Mouse (Mus musculus): ENCODE data around the gene 2510039O18Rik. TPM values are rescaled to one million over a fixed set of nuclear protein-coding genes. Genes with fewer than 3 reads are reported as not detected.

The 2510039O18Rik gene
- polyA plus RNA-seq, 1 experiment from 2014 or later, result 23.5 TPM

GRCm38 (mm10) chr4:147918459-147919121, 22.1 kb upstream of the 2510039O18Rik start:
- no peak for ATAC-seq (ENCODE audit: insufficient number of reproducible peaks, insufficient read depth, low FRiP score, low TSS enrichment, low read depth)
- H3K27ac ChIP-seq, result no peak overlapping the region
- WGBS, result 58% methylated on average over 7 of the region's 7 CpGs
- no peak overlapping the region for H3K9ac ChIP-seq (replicated peaks)
- no peak overlapping the region for H3K4me2 ChIP-seq
- no peak overlapping the region for H3K4me3 ChIP-seq (replicated peaks)
- peaks cover 87% of the 10 kb centered on the region for H3K36me3 ChIP-seq
- no peaks in the 10 kb centered on the region for H3K27me3 ChIP-seq
- H3K9me3 ChIP-seq, result no peaks in the 10 kb centered on the region
- no peaks in the 10 kb centered on the region for H3K4me1 ChIP-seq (replicated peaks)

DNA sequence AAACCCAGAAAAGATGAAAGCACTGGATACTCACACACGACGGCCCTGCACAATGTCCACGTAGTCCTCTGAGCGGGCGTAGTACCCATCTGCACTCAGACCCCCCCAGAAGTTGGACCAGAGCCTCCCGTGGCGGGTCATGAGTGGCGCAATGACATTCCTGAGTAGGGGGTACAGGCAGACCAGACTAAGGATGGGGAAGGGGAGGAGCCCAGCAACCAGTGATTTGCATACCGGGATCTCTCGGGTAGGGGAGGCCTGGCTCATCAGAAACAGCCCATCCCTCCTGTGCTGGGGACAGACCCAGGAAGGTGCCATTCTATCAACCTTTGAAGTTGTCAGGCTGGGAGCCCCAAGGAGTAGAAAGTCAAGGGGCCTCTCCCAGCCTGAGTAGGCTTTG, 19.7 kb upstream of the 2510039O18Rik start:
- Histone ChIP-seq H3K27me3 (no peaks in the 10 kb centered on the region), H3K36me3 (peaks cover 90% of the 10 kb centered on the region), H3K4me3 (replicated peaks) (no peak overlapping the region), H3K9ac (replicated peaks) (no peak overlapping the region), H3K9me3 (no peaks in the 10 kb centered on the region), H3K4me1 (replicated peaks) (no peaks in the 10 kb centered on the region), H3K4me2 (no peak overlapping the region), H3K27ac (no peak overlapping the region)
- peak; percentile 11; the same call in 1 of the 2 replicates for ATAC-seq (ENCODE audit: insufficient number of reproducible peaks, insufficient read depth, low FRiP score, low TSS enrichment, low read depth)
- 25% methylated on average over 10 of the region's 10 CpGs for WGBS

- no peak overlapping the region for H3K4me3 ChIP-seq (replicated peaks)
- H3K9me3 ChIP-seq, result no peaks in the 10 kb centered on the region
- H3K4me1 ChIP-seq (replicated peaks), result no peaks in the 10 kb centered on the region
- peaks cover 89% of the 10 kb centered on the region for H3K36me3 ChIP-seq
- no peak for ATAC-seq (ENCODE audit: insufficient number of reproducible peaks, insufficient read depth, low FRiP score, low TSS enrichment, low read depth)
- no peak overlapping the region for H3K9ac ChIP-seq (replicated peaks)
- no peak overlapping the region for H3K27ac ChIP-seq
- 74% methylated on average over 11 of the region's 11 CpGs for WGBS
- no peak overlapping the region for H3K4me2 ChIP-seq
- no peaks in the 10 kb centered on the region for H3K27me3 ChIP-seq
These were observed 18.4 kb upstream of the 2510039O18Rik start for GRCm38 (mm10) chr4:147922341-147922740.

- WGBS, result 42% methylated on average over 8 of the region's 8 CpGs
- no peaks in the 10 kb centered on the region for H3K9me3 ChIP-seq
- no peaks in the 10 kb centered on the region for H3K4me1 ChIP-seq (replicated peaks)
- H3K4me3 ChIP-seq (replicated peaks), result no peak overlapping the region
- no peak overlapping the region for H3K27ac ChIP-seq
- no peaks in the 10 kb centered on the region for H3K27me3 ChIP-seq
- peaks cover 80% of the 10 kb centered on the region for H3K36me3 ChIP-seq
- ATAC-seq (ENCODE audit: insufficient number of reproducible peaks, insufficient read depth, low FRiP score, low TSS enrichment, low read depth), result no peak
- H3K9ac ChIP-seq (replicated peaks), result no peak overlapping the region
- H3K4me2 ChIP-seq, result no peak overlapping the region
These were observed 13.0 kb upstream of the 2510039O18Rik start for GRCm38 (mm10) chr4:147927705-147928104.

- 11% methylated on average over 9 of the region's 9 CpGs for WGBS
- Histone ChIP-seq H3K27ac (no peak overlapping the region), H3K9ac (replicated peaks) (no peak overlapping the region), H3K36me3 (peaks cover 76% of the 10 kb centered on the region), H3K27me3 (no peaks in the 10 kb centered on the region), H3K4me2 (no peak overlapping the region), H3K9me3 (no peaks in the 10 kb centered on the region), H3K4me3 (replicated peaks) (no peak overlapping the region), H3K4me1 (replicated peaks) (peaks cover under 1% of the 10 kb centered on the region; the same call in 1 of the 2 replicates)
- ATAC-seq (ENCODE audit: insufficient number of reproducible peaks, insufficient read depth, low FRiP score, low TSS enrichment, low read depth), result no peak
These were observed 12.6 kb upstream of the 2510039O18Rik start for GRCm38 (mm10) chr4:147928136-147928535.

DNA sequence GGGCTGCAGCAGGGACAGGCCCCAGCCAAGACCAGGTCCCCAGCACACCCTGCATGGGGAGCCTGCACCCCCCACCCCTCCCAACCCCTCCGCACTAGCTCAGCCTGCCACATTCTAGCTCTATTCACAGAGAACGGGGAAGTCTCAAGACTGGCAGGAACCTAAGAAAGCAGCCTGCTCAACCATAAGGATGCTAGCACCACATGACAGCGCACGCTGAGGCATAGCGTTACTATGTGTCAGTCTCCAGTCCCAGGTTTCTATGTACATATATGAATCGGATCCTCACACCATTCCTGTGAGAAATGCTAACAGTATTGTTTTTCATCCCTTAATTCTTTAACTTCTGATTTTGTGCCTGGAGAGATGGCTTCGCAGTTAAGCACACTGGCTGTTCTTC, 12.2 kb upstream of the 2510039O18Rik start:
- no peaks in the 10 kb centered on the region for H3K27me3 ChIP-seq
- H3K9ac ChIP-seq (replicated peaks), result no peak overlapping the region
- H3K4me1 ChIP-seq (replicated peaks), result peaks cover 5% of the 10 kb centered on the region
- no peak overlapping the region for H3K27ac ChIP-seq
- 82% methylated on average over 7 of the region's 7 CpGs for WGBS
- peaks cover 72% of the 10 kb centered on the region for H3K36me3 ChIP-seq
- no peaks in the 10 kb centered on the region for H3K9me3 ChIP-seq
- H3K4me2 ChIP-seq, result no peak overlapping the region
- H3K4me3 ChIP-seq (replicated peaks), result no peak overlapping the region
- ATAC-seq (ENCODE audit: insufficient number of reproducible peaks, insufficient read depth, low FRiP score, low TSS enrichment, low read depth), result no peak

GRCm38 (mm10) chr4:147930946-147931345, 9.7 kb upstream of the 2510039O18Rik start:
- no peak for ATAC-seq (ENCODE audit: insufficient number of reproducible peaks, insufficient read depth, low FRiP score, low TSS enrichment, low read depth)
- H3K4me3 ChIP-seq (replicated peaks), result no peak overlapping the region
- H3K27me3 ChIP-seq, result no peaks in the 10 kb centered on the region
- H3K27ac ChIP-seq, result no peak overlapping the region
- H3K9me3 ChIP-seq, result no peaks in the 10 kb centered on the region
- peaks cover 25% of the 10 kb centered on the region for H3K4me1 ChIP-seq (replicated peaks)
- no peak overlapping the region for H3K9ac ChIP-seq (replicated peaks)
- peaks cover 49% of the 10 kb centered on the region for H3K36me3 ChIP-seq
- 92% methylated on average over 14 of the region's 14 CpGs for WGBS
- no peak overlapping the region for H3K4me2 ChIP-seq

- no peak overlapping the region for H3K4me3 ChIP-seq (replicated peaks)
- H3K36me3 ChIP-seq, result peaks cover 26% of the 10 kb centered on the region
- no peak for ATAC-seq (ENCODE audit: insufficient number of reproducible peaks, insufficient read depth, low FRiP score, low TSS enrichment, low read depth)
- 45% methylated on average over 3 of the region's 3 CpGs for WGBS
- H3K9me3 ChIP-seq, result no peaks in the 10 kb centered on the region
- H3K27ac ChIP-seq, result peak overlapping the region; percentile 8; the same call in 1 of the 2 replicates
- H3K27me3 ChIP-seq, result no peaks in the 10 kb centered on the region
- no peak overlapping the region for H3K9ac ChIP-seq (replicated peaks)
- H3K4me2 ChIP-seq, result 0 out of 2 replicates have a peak overlapping the region, but pooled peaks have one; percentile 2
- peaks cover 45% of the 10 kb centered on the region for H3K4me1 ChIP-seq (replicated peaks)
These were observed 6.6 kb upstream of the 2510039O18Rik start for GRCm38 (mm10) chr4:147934134-147934533.

DNA sequence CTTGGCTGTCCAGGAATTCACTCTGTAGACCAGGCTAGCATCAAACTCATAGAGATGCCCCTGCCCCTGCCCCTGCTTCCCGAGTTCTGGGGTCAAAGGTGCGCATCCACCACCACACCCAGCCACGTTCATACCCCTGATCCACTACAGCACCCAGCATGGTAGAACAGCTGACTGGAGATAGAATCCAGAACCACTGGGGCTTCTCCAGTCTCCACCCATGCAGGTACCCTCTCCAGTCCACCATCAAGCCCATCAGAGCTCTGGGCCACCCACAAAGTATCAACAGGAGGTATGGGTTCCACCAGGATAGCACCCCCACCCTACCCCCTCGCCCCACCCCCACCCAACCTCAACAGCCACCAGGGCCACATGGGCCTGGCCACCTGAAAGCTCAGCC, 6.1 kb upstream of the 2510039O18Rik start:
- Histone ChIP-seq H3K9ac (replicated peaks) (no peak overlapping the region), H3K4me3 (replicated peaks) (no peak overlapping the region), H3K27ac (no peak overlapping the region), H3K36me3 (peaks cover 21% of the 10 kb centered on the region), H3K27me3 (no peaks in the 10 kb centered on the region), H3K4me1 (replicated peaks) (peaks cover 49% of the 10 kb centered on the region), H3K4me2 (0 out of 2 replicates have a peak overlapping the region, but pooled peaks have one; percentile 2), H3K9me3 (no peaks in the 10 kb centered on the region)
- ATAC-seq (ENCODE audit: insufficient number of reproducible peaks, insufficient read depth, low FRiP score, low TSS enrichment, low read depth), result no peak
- 73% methylated on average over 4 of the region's 4 CpGs for WGBS

- no peak for ATAC-seq (ENCODE audit: insufficient number of reproducible peaks, insufficient read depth, low FRiP score, low TSS enrichment, low read depth)
- H3K4me2 ChIP-seq, result peak overlapping the region; percentile 75
- H3K4me1 ChIP-seq (replicated peaks), result peaks cover 50% of the 10 kb centered on the region
- H3K9ac ChIP-seq (replicated peaks), result peak overlapping the region; percentile 85
- peak overlapping the region; percentile 90 for H3K27ac ChIP-seq
- H3K4me3 ChIP-seq (replicated peaks), result peak overlapping the region; percentile 75
- H3K9me3 ChIP-seq, result no peaks in the 10 kb centered on the region
- WGBS, result 26% methylated on average over 9 of the region's 9 CpGs
- H3K27me3 ChIP-seq, result no peaks in the 10 kb centered on the region
- peaks cover 8% of the 10 kb centered on the region for H3K36me3 ChIP-seq
These were observed 4.8 kb upstream of the 2510039O18Rik start for GRCm38 (mm10) chr4:147935904-147936303.

DNA sequence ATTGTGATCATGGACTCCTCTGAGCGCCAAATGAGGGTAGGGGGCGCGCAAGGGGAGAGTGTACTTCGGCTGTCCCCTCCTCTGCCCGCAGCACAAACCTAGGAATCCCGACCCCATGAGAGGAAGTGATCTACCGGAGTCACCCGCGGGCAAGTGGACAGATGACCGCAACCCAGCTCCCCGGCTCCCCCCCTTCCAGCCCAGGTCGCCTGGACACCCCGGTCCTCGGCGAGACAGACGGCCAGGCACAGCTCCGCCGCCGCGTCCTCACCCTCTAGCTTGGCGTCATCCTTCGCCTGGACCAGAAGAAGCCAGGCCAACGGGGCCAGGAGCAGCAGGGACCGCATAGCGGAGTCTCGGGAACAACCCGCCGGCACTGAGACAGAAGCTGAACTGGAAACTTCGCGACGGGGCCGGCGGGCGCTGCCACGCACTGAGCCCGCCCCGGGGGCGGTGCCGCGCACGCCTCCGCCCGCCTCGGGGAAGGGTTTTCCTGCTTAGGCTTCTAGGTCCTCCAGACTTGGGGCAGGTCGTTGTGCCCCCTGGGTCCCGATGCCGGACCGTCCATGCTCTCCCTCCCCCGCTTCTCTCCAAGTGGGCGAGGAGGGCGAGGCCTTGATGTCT, 4.3 kb upstream of the 2510039O18Rik start, which contains the start of gene Plod1:
Gene Plod1, minus strand, starts transcription at position 437 of the 624 bp plus-strand sequence.
- peak within 1 kb of the TSS; percentile 75 for H3K4me3 ChIP-seq (replicated peaks)
- H3K4me2 ChIP-seq, result peak within 1 kb of the TSS; percentile 75
- peak; percentile 49 for ATAC-seq (ENCODE audit: insufficient number of reproducible peaks, insufficient read depth, low FRiP score, low TSS enrichment, low read depth)
- H3K27ac ChIP-seq, result peak within 1 kb of the TSS; percentile 90
- H3K27me3 ChIP-seq, result no peaks in the 10 kb centered on the region
- H3K9me3 ChIP-seq, result no peaks in the 10 kb centered on the region
- peak within 1 kb of the TSS; percentile 85 for H3K9ac ChIP-seq (replicated peaks)
- peaks cover 52% of the 10 kb centered on the region for H3K4me1 ChIP-seq (replicated peaks)
- WGBS, result under 1% methylated on average over 51 of the region's 51 CpGs
- H3K36me3 ChIP-seq, result peaks cover 3% of the 10 kb centered on the region
